Mouse (Mus musculus) kidney, postnatal 10 days (tissue): ENCODE results near the gene Abca17.

Source experiments
- DNase-seq: peaks from one replicate; pipeline ENCODE4 v3.0.0; 2021; ENCODE audit warnings: mixed read lengths

The Abca17 gene

DNA sequence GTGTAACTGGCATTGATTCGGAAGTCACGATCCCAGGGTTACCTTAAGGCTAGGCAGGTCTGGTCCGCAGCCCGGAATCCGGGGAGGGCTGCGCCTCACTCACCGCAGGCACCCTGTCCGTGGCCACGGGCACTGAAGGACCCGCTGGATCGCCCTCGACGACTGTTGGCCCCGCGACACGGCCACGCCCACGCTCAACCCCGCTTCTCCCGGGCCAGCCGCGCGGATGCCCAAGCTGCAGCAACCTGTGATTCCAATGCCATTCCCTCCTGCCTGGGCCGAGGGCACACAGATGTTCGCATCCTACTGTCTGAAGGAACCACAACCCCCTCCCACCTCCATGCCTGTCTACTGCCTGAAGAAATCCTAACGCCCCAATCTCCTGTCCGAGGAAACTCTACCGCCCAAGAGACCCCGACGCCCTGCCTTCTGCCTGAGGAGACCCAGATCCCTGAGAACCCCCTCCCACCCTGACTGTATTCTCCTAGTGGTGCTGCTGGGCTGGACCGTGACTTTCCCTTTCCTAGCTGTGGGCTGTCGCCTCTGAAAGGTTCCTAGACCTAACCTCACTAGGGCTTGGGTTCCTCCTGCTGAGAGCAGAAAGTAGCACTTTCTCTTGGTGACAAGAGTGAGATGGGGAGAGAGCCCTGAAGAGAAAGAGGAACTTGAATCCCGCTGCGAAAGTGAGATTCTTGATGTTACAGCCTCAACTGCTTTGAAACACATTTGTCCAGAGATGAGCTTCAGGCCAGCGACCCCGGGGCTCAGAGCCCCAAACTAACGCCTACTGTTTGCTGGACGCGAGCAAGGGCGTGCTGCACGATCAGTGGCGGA is at the start of gene Abca17:
Abca17 (minus strand) TSS at position 143 of the 834 bp plus-strand sequence.
- DNase-seq, result peak; percentile 50

DNA sequence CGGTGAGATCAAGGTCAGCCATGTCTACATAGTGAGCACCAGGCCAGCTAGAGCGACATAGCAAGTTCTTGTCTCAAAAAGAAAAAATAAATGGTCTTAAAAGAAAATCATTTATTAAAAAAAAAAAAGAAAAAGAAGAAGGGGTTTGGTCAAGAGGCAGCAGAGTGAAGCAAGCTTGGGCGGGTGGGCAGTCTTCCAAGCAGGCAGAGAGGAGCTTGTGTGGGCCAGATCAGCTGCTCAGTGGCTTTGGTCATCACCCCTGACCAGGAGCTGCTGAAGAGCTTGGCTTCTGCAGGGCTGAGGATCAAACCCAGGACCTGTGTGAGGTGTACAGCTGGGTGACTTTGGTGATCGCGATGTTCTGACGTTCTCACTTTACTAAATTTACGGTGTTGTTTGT is 43.6 kb upstream of the Abca17 start:
- peak; percentile 38 for DNase-seq

- DNase-seq, result no peak
These were observed 42.7 kb upstream of the Abca17 start for GRCm38 (mm10) chr17:24393527-24393926.

DNA sequence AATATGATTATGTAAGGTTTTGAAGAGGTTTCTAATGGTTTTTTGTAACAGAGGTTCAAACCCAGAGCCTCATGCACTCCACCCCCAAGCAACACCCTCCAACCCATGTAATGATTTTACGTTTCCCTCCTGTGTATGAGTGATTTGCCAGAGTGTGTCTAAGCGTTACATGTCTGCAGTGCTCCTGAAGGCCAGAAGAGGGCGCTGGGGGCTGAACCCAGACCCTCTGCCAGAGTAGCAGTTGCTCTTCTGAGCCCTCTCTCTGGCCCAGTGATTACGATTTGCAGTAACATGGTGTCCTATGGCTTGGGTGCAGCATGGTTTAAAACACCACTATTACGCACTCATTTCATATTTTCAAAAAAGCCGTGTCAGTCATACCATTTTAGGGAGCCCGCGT is 40.3 kb upstream of the Abca17 start:
- no peak for DNase-seq

- DNase-seq, result peak; percentile 83
These were observed 39.0 kb upstream of the Abca17 start for GRCm38 (mm10) chr17:24389865-24390264.

DNA sequence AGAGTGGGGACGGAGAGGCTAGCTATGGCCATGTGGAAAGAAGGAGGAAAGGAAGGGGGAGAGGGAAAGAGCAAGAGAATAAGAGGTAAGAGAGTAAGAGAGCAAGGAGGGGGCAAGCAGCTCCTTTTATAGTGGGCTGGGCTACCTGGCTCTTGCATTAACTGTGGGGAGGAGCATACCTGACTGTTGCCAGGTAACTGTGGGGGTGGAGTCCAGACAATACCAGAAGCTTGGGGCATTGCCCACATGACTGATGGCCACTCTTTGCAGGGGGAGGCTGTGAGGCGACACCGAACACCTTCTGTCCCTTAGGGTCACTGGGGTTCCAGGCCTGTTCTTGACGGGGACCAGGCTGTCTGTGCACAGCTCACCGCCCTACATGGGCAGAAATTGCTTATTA is 37.8 kb upstream of the Abca17 start:
- DNase-seq, result no peak

DNA sequence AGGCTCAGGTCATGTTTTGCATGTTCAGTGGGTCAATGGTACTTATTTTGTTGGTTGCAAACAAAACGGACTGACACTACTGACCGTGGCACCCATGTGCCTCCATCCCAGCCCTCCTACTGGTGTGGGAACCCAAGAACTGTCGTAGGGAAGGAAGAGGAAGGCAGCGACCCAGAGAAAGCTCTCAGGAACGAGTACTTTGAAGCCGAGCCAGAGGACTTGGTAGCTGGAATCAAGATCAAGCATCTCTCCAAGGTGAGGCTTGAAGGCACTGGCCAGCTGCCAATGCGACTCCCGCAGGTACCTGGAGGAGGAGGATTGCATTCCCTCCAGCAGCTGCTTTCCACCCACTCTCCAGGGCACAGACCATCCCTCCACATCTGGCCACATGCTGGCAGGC is 32.9 kb upstream of the Abca17 start:
- no peak for DNase-seq

DNA sequence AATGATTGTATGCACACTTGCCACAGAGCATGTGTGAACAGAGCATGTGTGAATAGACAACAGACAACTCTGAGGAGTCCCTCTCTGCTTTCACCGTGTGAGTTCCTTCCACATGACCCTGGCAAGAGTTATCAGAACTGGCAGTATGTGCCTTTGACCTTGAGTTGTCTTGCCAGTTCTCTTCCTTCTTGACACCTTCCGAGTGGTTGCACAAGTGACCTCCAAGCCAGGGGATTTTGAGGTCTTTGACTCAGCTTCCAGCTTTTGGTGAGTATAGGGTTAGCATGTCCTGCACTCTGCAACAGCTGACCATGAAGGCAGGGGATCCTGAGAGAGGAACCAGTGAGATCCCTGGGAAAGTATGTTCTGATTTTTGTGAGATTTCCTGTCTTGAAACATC is 27.6 kb upstream of the Abca17 start:
- no peak for DNase-seq

DNA sequence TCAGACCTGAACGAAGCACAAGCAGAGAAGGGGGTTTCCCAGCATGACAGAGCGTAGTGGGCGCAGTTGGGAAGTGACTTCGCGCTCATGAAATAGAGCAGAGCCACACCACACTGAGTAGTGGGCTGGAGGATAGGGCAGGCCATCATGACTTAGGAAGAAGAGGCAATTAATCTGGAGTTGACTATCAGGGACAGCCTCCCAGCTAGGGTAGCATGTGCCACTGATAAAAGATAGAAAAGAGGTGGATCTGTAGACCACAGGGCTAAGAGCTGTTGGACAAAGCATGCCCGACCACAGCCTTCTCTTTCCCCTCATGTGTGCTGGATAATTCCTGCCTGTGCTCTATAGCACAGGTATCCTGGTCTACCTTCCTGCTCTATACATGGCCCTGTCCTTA is 25.0 kb upstream of the Abca17 start:
- no peak for DNase-seq

GRCm38 (mm10) chr17:24375094-24375712 is 24.3 kb upstream of the Abca17 start:
- peak; percentile 37 for DNase-seq

DNA sequence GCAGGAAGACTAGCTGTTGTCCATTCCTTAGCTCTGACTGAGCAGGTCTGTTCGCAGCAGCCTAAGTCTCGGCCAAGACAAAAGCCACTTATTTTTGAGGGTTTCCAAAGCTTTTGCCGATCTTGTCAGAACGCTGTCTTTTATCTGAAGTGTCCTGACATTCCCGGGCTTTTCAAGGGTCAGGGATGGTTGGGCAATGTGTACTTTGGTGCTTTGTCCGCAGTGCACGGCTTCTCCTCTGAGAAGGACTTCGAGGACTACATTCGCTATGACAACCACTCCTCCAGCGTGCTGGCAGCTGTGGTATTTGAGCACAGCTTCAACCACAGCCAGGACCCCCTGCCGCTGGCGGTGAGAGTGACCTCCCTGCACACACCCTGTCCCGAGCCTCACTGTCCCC is 15.0 kb upstream of the Abca17 start:
- DNase-seq, result no peak

- no peak for DNase-seq
These were observed 13.6 kb upstream of the Abca17 start for GRCm38 (mm10) chr17:24364461-24364860.

DNA sequence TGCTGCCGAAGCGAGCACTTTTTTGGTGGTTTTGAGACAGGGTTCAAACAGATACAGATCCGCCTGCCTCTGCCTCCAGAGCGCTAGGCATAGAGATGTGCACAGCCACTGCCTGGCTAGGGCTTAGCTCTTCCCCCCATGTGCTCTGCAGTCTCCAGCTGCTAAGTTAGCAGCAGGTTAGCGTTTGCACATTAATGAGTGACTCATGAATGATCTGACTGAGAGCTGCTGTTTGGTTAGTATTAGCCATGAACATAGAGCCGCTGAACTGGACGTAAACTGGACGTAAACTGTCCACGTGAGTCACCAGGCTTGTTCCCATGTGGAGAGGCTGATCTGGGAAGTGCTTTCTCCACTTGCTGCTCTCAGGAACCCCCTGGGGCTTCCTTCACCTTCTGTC is 11.7 kb upstream of the Abca17 start:
- peak; percentile 39 for DNase-seq

DNA sequence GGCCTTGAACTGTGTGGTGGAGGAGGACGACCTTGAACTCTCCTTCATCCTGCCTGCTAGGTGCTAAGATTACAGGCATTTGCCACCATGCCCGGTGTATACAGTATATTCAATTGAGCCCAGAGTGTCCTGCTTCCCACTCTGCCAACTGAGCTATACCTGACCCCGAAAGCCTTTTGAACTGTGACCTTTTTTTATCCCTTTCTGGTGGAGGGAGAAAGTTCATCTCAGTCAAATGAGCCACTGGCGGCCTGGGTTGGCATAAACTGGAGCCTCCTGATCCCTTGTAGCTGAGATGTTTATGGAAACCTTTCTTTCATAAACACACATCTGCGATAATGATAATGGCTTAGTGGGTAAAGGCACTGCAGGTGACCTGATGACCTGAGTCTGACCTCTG is 10.4 kb upstream of the Abca17 start:
- DNase-seq, result no peak

DNA sequence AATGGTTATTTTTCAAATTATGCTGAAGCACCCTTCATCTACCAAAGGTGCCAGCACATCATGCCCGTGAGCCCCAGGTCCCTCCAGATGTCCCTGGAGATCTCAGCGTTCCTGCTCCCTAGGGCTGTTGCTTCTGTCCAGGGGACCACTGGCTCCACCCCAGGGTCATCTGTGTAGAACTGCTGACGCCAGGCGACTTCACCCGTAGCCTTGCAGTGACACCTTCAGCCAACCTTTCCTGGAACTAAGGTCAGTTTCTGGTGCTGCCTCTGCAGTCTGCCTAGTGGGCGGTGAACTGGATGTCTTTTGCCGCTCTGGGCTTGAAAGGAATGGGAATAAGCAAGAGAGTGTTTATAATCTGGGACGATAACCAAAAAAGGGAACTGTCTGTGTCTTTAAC is 10.0 kb upstream of the Abca17 start:
- DNase-seq, result peak; percentile 36

DNA sequence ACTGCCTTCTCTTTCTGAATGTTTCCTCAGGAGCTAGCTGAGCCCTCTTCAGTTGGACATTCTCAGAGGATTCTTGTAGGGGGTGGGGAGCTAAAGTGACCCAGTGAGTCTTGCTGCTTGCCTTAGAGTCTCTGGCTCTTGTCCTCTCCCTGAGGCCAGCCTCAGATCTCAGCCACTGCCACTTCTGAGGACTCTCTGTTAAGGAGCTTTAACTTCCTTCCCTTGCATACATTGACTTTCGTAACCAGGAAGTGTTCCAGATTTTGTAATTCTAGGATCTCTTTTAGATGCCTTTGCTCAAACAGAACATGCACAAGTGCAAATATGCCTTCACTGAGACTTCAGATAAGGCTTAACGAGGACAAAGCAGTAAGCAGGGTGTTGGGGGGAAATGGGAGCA is 9.0 kb upstream of the Abca17 start:
- no peak for DNase-seq

DNA sequence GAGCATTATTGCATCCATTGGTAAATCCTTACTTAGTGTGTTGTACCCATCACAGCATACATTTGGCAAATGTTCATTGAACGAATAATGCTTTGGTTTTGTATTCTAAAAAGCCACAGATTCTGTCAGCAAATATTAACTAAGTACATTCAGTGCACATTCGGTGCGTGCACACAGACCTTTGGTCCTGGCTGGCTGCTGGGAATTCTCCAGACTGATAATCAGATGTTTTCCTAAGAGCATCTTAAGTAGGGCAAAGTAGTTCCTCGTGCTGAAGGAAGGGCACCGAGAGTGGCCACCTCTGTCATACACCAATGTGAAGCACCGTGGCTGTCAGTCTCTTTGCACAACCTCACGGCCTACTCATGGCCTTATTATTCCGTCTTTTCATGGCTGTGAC is 8.1 kb upstream of the Abca17 start:
- DNase-seq, result peak; percentile 43

DNA sequence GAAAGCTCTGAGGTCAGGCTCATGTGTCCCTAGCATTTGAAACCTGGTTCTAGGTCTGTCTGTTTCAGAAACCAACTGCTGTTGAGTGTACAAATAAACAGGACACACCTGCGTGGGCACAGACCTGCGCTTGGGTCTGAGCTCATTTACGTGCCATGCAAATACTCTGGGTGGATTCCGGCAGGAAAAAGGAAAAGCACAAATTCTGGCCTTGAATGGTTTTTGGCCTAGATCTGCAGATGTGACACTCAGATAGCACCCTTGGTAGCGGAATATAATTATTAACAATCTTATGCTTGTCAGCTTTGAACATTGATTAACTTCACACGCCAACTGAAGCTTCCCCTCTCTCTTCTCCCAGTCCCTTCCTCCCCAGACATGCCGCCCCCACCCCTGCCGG is 4.4 kb upstream of the Abca17 start:
- DNase-seq, result peak; percentile 47

DNA sequence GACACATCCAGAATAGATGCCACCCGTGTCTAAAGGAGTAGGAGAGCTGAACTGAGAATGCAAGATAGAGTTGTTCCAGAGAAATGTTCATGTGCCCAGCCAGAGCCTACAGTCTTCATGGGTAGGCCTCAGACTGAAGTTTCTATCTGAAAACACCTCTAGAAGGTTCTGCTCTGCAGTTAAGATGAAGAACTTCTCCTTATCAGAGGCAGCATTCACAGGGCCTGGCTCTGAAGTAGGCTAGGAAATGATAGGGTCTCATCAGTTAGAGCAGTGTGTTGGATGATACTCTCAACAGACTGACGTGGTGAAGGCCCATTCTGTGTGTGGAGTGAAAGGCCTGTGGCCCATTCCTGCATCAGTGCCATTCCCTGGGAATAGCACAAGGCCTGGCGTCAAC is 3.1 kb upstream of the Abca17 start:
- DNase-seq, result no peak

DNA sequence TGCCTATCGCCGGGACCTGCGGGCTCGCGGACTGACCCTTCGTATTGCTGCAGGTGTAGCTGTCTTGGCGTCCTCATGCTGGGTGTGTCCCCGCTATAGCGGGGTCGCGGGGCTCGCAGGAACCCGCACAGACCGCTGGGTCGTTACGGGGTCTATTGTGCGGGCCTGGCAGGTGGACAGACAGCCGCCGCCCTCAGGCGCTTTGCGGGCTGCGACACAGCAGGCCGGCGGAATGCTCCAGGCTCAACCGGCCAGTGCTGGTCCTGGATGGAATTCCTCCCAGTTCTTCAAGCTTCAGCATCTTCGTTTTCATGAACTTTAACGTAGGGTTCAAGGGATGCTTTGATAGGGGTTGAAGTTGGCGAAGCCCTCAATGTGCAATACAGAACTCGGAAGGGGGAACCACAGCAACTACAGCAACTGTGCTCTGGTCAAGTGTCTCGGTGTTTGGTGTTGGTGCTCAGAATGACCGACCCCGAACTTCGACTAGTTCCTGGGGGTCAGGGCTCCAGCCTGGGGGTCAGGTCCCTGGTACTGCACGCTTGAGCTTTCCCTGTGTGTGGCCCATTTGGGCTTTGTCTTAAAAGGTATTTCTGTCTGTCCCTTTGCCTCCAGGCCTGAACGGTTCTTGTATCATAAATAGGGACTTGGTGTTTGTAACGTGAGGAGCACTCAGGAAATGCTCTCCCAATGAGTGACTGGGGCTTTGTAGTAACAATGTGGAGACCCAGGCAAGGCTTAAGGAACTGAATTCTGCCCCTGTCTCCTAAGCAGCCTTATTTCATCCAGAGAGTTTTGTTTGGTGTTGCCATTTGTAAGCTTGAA is 1.7 kb upstream of the Abca17 start:
- DNase-seq, result peak; percentile 71

DNA sequence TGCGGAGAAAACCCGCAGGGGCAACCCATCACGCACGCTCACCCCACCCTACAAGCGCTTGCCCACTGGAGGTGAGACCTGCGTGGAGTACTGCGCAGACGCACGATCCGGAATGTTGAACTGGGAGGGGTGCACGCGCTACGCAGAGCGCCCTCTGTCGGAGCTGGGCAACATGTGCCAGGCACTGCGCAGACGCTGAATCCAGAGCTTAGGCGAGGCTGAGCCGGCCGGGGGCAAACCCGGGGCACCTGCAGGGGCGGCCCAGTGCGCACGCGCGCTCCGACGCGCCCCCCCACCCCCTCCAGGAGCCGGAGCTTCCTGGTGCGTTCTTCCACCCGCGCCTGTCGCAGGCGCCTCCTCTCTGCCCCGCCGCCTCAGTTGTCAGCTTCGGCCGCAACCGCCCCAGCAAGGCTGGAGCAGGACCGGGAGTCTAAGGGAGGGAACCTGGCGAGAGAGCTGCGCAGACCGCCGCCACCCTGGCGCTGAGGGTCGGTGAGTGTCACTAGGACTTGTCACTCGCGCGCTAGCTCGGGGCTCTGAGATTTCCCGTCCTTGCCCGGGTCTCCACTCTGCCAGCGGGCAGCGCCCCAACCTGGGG is 991 bp upstream of the Abca17 start, which contains the start of gene Abca3:
Abca3 (plus strand) TSS at position 191 of the 598 bp plus-strand sequence.
- peak; percentile 96 for DNase-seq

GRCm38 (mm10) chr17:24349176-24349575 is 1.7 kb downstream of the Abca17 start:
- DNase-seq, result no peak

- no peak for DNase-seq
These were observed 4.0 kb downstream of the Abca17 start for GRCm38 (mm10) chr17:24346831-24347230.
